Mouse (Mus musculus): Measurements from ENCODE around the gene Snrpd3. TPM values are rescaled to one million over a fixed set of nuclear protein-coding genes. Genes with fewer than 3 reads are reported as not detected.

Snrpd3 gene
- total and polyA plus RNA-seq, 2 experiments from 2014 or later: 24.4 to 144 TPM

DNA sequence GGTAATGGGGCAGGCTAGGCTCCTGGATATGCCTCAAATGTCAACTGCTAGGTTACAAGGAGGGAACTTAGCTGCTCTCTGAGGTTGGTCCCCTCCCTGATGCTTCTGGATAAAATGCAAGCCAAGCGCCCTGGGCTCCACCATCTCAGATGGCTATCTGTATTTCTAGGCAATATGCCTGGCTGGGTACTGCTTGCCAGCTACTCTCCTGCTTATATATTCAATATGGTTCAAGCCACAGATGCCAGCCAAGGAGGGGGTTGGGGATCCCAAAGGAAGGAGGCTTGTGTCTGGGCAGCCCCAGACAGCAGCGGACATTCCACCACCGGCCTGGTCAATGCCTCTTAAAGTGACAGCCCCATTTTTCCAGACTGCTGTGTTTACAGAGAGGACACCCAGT lies 41.2 kb downstream of the Snrpd3 start:
- WGBS: 9% methylated on average over 3 of the region's 3 CpGs
- Histone ChIP-seq H3K9me3 (ENCODE audit: low read length) (no peaks in the 10 kb centered on the region), H3K36me3 (ENCODE audit: insufficient read depth) (peaks cover 22% of the 10 kb centered on the region), H3K9ac (peak overlapping the region; percentile 83), H3K27ac (ENCODE audit: low read depth, low read length) (peak overlapping the region; percentile 93), H3K27me3 (ENCODE audit: insufficient read depth, low read length) (no peaks in the 10 kb centered on the region), H3K4me2 (ENCODE audit: low read depth) (peak overlapping the region; percentile 94), H3K4me1 (ENCODE audit: insufficient read depth) (0 out of 2 replicates have a peak, but pooled peaks cover 23% of the 10 kb centered on the region), H3K4me3 (ENCODE audit: low read depth, low read length) (peak overlapping the region; percentile 74)
- peak; percentile 47 for ATAC-seq
- DNase-seq: peak; percentile 79
- TF ChIP-seq CTCF (IDR thresholded peaks at IDR 0.05; ENCODE audit: low read depth): no peak

DNA sequence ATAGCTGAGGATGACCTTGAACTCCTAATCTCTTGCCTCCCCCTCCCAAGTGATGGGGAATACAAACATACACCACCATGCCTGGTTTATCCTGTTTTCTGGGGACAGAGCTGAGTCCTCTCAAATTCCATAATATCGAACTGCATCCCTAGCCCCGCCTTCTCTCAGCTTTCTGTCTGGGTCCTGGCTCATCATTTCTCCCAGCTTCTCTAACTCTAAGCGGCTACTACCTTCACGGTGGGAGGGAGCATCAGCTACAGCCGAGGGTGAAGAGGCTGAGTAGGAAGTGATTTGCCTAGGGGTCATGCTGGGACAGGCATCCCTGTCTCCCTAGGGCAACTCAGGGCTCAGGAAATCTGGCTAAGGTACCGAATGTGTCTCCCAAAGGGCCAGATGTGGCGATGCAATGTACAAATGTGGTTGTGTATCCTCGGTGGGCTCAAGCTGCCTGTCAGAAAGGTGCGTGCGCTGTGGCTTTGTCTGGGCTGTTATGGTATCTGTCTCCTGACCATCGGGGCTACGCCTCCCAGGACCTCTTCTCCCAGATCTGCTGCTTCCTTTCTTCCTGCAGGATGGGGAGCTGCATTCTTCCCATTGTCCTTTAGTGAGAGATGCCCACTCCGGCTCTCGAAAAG lies 41.8 kb downstream of the Snrpd3 start:
- Histone ChIP-seq H3K27ac (ENCODE audit: low read depth, low read length) (peak overlapping the region; percentile 93), H3K9me3 (ENCODE audit: low read length) (no peaks in the 10 kb centered on the region), H3K9ac (peak overlapping the region; percentile 83), H3K27me3 (ENCODE audit: insufficient read depth, low read length) (no peaks in the 10 kb centered on the region), H3K4me1 (ENCODE audit: insufficient read depth) (0 out of 2 replicates have a peak, but pooled peaks cover 23% of the 10 kb centered on the region), H3K4me3 (ENCODE audit: low read depth, low read length) (peak overlapping the region; percentile 74), H3K36me3 (ENCODE audit: insufficient read depth) (peaks cover 15% of the 10 kb centered on the region), H3K4me2 (ENCODE audit: low read depth) (peak overlapping the region; percentile 94)
- WGBS: 3% methylated on average over 14 of the region's 14 CpGs
- DNase-seq (no peak), ATAC-seq (peak; percentile 10)
- TF ChIP-seq CTCF (IDR thresholded peaks at IDR 0.05; ENCODE audit: low read depth): no peak

DNA sequence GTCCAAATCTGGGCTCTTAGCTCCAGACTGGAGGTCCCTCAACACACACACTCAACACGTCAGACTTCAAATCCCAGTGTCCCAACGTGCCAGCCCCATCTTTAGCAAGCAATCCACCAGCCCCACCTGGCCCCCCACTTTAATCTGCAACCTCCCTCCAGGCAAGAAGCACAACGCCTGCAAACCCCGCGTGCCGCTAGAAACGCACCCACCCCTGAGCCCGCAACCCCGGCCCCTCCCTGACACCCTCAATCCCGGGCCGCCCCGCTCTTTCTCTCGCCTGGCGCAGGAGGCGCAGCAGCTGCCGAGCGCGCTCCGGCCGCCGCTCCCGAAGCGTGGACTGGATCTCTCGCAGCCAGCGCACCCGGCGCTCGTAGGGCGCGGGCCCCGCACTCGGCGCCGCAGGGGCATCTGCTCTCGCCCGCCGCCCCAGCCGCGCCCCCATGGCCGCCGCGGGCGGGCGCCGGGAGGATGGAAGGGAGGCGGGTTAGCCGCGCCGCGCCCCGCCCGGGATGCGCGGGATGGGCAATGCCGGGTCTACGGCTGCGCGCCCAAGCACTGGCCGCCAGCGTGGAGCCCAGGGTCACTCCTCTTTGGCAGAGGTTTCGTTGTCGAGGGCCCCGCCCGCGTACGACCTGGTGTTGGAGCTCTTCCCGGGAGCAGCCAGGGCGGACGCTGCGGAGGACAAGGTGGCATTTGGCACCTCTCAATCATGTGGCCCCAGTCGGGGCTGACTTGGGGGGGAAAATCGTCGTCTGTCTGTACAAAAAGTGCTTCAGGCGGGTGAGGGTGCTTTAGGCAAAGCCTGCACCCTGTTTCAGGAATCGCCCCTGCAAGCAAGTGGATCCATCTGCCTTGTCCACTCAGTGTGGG lies 42.6 kb downstream of the Snrpd3 start, which contains the start of gene Lrrc75b:
Gene Lrrc75b, minus strand, starts transcription at position 655 of the 873 bp plus-strand sequence.
- WGBS: under 1% methylated on average over 74 of the region's 75 CpGs
- peaks cover 12% of the 10 kb centered on the region for H3K36me3 ChIP-seq (ENCODE audit: insufficient read depth)
- H3K27me3 ChIP-seq (ENCODE audit: insufficient read depth, low read length): no peaks in the 10 kb centered on the region
- peak; percentile 72 for DNase-seq
- ATAC-seq: peak; percentile 54
- TF ChIP-seq CTCF (IDR thresholded peaks at IDR 0.05; ENCODE audit: low read depth): peak; percentile 14; the same call in 1 of the 2 replicates
- peak within 1 kb of the TSS; percentile 74 for H3K4me3 ChIP-seq (ENCODE audit: low read depth, low read length)
- peak within 1 kb of the TSS; percentile 94 for H3K4me2 ChIP-seq (ENCODE audit: low read depth)
- H3K4me1 ChIP-seq (ENCODE audit: insufficient read depth): 0 out of 2 replicates have a peak, but pooled peaks cover 23% of the 10 kb centered on the region
- peak within 1 kb of the TSS; percentile 83 for H3K9ac ChIP-seq
- peak within 1 kb of the TSS; percentile 93 for H3K27ac ChIP-seq (ENCODE audit: low read depth, low read length)
- no peaks in the 10 kb centered on the region for H3K9me3 ChIP-seq (ENCODE audit: low read length)

DNA sequence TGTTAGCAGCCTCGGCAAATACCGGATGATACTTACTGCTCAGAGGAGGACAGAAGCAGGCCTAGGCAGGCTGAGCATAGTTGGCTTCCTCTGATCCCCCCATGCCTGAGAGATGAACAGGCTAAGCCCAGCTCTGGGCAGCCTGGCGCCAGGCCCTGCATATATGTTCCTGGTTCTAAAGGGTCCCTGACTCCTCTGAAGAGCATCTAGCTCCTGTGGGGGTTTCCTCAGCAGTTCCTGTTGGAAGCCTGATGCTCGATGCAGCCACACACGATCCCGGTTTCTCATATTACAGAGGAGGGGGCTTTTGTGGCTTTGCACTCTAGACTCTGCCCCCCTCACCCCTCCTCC lies 43.2 kb downstream of the Snrpd3 start:
- H3K4me1 ChIP-seq (ENCODE audit: insufficient read depth): 0 out of 2 replicates have a peak, but pooled peaks cover 23% of the 10 kb centered on the region
- WGBS: 12% methylated on average over 6 of the region's 6 CpGs
- peak overlapping the region; percentile 93 for H3K27ac ChIP-seq (ENCODE audit: low read depth, low read length)
- no peak for TF ChIP-seq CTCF (IDR thresholded peaks at IDR 0.05; ENCODE audit: low read depth)
- ATAC-seq (peak; percentile 15), DNase-seq (no peak)
- H3K36me3 ChIP-seq (ENCODE audit: insufficient read depth): peaks cover 7% of the 10 kb centered on the region; the same call in 1 of the 2 replicates
- H3K9me3 ChIP-seq (ENCODE audit: low read length): no peaks in the 10 kb centered on the region
- peak overlapping the region; percentile 94 for H3K4me2 ChIP-seq (ENCODE audit: low read depth)
- no peaks in the 10 kb centered on the region for H3K27me3 ChIP-seq (ENCODE audit: insufficient read depth, low read length)
- peak overlapping the region; percentile 83 for H3K9ac ChIP-seq
- H3K4me3 ChIP-seq (ENCODE audit: low read depth, low read length): peak overlapping the region; percentile 74

DNA sequence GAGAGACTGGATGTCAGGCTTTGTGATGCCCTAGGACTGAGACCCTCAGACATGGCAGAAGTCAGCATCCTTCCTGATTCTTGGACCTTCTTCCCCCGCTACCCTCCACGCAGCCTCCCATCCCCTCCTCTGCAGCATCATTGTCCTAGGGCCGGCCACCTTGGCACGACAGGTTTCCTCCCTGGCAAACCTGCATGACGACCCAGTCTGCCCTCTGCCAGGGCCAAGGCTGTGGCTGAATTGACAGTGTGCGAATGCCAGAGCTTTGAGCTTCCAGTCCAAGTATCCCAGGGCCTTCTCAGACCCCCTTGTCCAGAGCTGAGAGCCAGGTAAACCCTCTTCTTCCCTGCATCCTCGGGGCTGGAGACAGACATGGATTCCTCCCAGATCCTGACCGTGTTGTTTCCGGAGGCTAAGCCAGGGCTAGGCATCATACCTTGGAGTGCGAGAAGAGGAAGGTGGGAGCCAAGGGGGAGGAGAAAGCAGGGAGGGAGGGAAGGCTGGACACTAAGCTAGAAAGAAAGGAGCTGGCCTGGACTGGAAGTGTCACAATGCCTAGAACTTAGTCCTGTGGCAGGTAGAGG lies 43.8 kb downstream of the Snrpd3 start, which contains the start of gene Ggt1:
Gene Ggt1, plus strand, starts transcription at position 534 of the 584 bp plus-strand sequence.
- Histone ChIP-seq H3K4me1 (ENCODE audit: insufficient read depth) (0 out of 2 replicates have a peak, but pooled peaks cover 23% of the 10 kb centered on the region), H3K9ac (peak within 1 kb of the TSS; percentile 83), H3K27me3 (ENCODE audit: insufficient read depth, low read length) (no peaks in the 10 kb centered on the region), H3K36me3 (ENCODE audit: insufficient read depth) (peaks cover 2% of the 10 kb centered on the region; the same call in 1 of the 2 replicates), H3K9me3 (ENCODE audit: low read length) (no peaks in the 10 kb centered on the region), H3K4me3 (ENCODE audit: low read depth, low read length) (peak within 1 kb of the TSS; percentile 74), H3K27ac (ENCODE audit: low read depth, low read length) (peak within 1 kb of the TSS; percentile 93), H3K4me2 (ENCODE audit: low read depth) (peak within 1 kb of the TSS; percentile 94)
- ATAC-seq: no peak
- TF ChIP-seq CTCF (IDR thresholded peaks at IDR 0.05; ENCODE audit: low read depth): no peak
- WGBS: 62% methylated on average over 10 of the region's 10 CpGs
- no peak for DNase-seq

DNA sequence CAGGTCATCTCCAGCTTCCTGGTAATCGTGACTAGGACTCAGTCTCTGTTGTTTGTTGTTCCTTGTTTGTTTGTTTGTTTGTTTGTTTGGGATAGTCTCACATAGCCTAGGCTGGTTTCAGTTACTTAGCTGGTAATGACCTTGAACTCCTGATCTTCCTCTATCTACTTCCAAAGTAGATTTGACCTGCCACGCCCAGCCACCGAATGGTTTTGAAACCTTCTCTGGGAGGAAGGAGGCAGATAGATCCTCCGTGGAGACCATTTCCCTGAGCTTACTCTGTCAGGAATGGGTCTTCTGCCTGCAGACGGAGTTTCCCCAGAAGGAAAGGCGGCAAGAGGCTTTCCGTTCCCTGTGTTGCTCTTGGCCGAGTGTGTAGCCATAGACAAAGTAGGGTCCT lies 45.2 kb downstream of the Snrpd3 start:
- Histone ChIP-seq H3K4me2 (ENCODE audit: low read depth) (no peak overlapping the region), H3K36me3 (ENCODE audit: insufficient read depth) (no peaks in the 10 kb centered on the region), H3K9me3 (ENCODE audit: low read length) (no peaks in the 10 kb centered on the region), H3K27ac (ENCODE audit: low read depth, low read length) (no peak overlapping the region), H3K4me1 (ENCODE audit: insufficient read depth) (0 out of 2 replicates have a peak, but pooled peaks cover 23% of the 10 kb centered on the region), H3K27me3 (ENCODE audit: insufficient read depth, low read length) (no peaks in the 10 kb centered on the region), H3K4me3 (ENCODE audit: low read depth, low read length) (no peak overlapping the region), H3K9ac (no peak overlapping the region)
- ATAC-seq: no peak
- no peak for DNase-seq
- 91% methylated on average over 8 of the region's 8 CpGs for WGBS
- no peak for TF ChIP-seq CTCF (IDR thresholded peaks at IDR 0.05; ENCODE audit: low read depth)
